Mouse (Mus musculus): ENCODE measurements around the gene Tmem230. TPM values are rescaled to one million over a fixed set of nuclear protein-coding genes. Genes with fewer than 3 reads are reported as not detected.
"Not testable (repeated sequence)": the region's sequence is repeated elsewhere in the genome, so short reads cannot be mapped to it uniquely, and the experiment has no call there.

Gene Tmem230
- 10 to 100 TPM; 34.0 to 37.1 (median 36.4) TPM for total RNA-seq (2022)

DNA sequence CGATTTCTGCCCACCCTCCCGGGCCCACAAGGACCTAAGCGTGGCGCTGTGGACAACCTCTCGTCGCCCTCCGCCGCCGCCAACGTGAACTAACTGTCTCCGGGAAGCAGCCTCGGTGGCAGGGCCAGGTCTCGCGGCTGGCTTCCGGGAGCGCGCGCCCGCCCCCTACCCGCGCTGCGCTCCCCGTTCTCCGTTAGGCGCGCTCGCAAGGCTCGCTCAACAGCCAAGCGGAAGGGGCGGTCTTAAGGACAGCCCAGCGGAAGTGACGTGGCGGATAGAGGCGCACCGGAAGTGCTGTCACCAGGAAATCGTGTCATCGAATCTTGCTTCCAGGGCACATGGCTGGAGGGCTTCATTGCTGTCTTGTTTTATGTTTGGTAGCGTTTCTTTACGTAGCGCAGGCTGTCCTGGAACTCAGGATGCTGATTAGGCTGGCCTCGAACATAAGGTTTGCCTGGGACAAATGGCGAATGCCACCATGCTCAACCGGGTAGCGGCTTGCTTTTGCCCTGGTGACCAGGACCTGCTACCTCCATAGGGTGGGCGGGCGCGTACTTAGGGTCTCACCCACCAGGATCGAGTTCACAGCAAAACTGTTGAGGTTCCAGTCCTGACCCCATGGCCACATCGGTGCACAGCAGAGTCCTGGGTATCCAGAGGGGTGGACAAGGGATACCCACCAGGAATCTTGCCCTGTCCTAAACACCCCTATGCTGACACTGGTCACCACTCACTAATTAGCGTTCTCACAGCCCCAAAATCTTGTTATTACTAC lies at the start of gene Tmem230:
Tmem230 (minus strand) TSS at position 269 of the 775 bp plus-strand sequence.
- peak; percentile 79 to 92 for DNase-seq (ENCODE audit: low spot score in 2 of 2)

DNA sequence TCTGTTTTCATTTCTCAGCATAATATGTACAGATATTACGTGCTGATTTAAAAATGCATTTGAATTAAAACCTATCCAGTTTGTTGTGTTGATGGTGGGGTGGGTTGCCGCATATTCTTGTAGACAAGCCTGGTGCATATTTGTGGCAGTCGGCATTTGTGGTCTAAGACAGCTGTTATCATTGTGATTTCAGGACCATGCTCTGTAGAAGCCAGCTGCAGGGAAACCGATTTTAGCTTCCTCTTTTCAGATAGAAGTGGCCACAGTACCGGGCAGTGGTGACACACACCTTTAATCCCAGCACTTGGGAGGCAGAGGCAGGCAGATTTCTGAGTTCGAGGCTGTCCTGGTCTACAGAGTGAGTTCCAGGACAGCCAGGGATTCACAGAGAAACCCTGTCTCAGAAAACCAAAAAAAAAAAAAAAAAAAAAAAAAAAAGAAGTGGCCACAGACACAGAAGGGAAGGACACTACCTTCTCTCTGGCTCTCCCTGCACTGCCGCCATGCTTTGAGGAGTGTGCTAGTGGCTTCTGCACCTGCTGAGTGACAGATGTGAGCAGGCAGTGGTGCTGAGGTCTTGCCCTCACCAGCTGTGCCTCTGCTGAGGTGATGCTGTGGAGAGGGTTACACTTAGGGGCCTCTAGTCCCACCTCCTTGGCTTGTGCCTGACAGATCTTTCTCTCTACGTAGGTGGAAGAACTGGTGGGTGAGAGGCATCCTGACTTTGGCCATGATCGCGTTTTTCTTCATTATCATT lies 46.3 kb upstream of the Tmem230 start:
- no peak for DNase-seq (ENCODE audit: low spot score in 2 of 2)

GRCm38 (mm10) chr2:132292083-132292482 lies 44.5 kb upstream of the Tmem230 start:
- peak in 1 of 2 experiments; percentile 66 for DNase-seq (ENCODE audit: low spot score in 2 of 2)

GRCm38 (mm10) chr2:132291265-132291664 lies 43.7 kb upstream of the Tmem230 start:
- no peak for DNase-seq (ENCODE audit: low spot score in 2 of 2)

DNA sequence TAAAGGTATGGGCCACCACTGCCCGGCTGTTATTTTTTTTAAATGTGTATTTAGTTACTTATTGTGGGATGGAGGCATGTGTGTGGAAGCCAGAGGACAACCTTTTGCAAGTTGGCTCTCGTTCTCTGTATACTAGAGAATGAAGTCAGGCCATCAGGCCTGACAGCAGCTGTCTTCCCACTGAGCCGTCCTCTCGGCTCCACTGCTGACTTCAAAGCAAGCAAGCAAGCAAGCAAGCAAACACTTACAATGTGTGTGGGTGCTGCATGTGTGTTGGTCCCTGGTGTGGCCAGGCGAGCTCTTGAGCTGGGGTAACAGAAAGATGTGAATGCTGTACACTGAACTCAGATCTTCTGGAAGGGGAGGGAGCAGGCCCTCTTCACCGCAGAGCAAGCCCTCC lies 43.2 kb upstream of the Tmem230 start:
- DNase-seq (ENCODE audit: low spot score in 2 of 2) = no peak

- not testable (repeated sequence) for DNase-seq (ENCODE audit: low spot score in 2 of 2)
Measured at GRCm38 (mm10) chr2:132289213-132289612, 41.6 kb upstream of the Tmem230 start.

DNA sequence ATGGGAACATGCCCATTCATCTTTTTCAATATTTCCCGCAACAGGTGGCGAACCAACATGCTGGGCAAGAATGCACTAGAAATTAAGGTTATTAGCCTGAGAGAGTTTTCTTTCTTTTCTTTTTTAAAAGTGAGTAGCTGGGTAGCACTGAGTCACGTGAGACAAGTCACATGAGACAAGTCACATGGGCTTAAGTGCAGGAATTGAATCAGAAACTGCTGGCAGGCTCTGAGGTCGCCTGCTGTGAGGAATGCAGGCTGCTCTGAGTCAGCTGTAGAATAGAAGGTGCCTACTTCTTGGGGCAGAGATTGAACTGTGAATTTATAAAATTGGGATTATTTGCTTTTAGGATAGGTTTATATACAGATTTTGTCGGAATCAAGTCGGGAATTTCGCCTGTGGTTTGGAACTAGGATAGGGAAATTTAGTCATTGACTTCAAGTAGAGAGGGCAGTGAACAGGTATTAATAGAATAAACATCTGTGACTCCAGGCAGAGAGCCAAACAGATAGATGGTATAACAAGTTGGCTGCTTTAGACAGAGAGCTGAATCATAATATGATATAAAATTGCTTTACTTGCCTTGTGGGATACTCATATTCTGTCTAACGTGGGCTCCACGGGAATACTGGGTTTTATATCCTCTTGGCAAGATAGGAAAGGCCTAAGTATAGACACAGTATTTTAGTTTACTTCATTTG lies 38.9 kb upstream of the Tmem230 start:
- DNase-seq (ENCODE audit: low spot score in 2 of 2) = no peak

GRCm38 (mm10) chr2:132285722-132286121 lies 38.1 kb upstream of the Tmem230 start:
- DNase-seq (ENCODE audit: low spot score in 2 of 2) = not testable (repeated sequence)

DNA sequence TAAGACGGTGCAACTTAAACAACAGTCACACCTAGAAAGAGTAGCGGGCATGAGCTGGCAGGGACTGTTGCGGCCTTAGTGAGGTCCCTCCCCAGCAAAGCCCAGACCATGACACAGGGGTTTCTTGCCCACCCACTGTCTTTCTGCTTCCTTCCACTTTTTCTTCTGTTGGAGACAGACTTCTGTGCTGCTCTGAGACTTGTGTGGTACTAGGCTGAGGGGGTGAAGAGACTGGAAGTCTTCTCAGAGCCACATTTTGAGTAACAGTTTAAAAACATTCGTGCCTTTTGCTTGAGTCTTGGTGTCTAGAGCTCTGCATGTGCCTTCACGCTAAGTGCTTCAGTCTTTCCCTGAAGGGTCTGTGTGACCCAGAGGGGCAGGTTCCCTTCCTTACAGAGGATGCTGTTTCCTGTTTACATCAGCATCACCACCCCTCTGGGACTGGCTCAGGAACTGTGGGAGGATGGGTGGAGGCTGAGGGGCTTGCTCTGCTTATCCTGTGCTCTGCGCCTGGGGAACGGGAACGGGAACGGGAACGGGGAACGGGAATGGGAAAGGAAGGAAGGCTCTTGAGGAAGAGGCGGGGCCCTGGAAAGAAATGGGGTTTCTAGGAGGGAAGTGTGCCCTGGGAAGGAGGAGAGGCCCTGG lies 37.0 kb upstream of the Tmem230 start:
- DNase-seq (ENCODE audit: low spot score in 2 of 2) = no peak

- DNase-seq (ENCODE audit: low spot score in 2 of 2) = no peak
Measured at GRCm38 (mm10) chr2:132283236-132284070, 35.8 kb upstream of the Tmem230 start.

- DNase-seq (ENCODE audit: low spot score in 2 of 2) = no peak
Measured at GRCm38 (mm10) chr2:132282453-132283174, 35.0 kb upstream of the Tmem230 start.

DNA sequence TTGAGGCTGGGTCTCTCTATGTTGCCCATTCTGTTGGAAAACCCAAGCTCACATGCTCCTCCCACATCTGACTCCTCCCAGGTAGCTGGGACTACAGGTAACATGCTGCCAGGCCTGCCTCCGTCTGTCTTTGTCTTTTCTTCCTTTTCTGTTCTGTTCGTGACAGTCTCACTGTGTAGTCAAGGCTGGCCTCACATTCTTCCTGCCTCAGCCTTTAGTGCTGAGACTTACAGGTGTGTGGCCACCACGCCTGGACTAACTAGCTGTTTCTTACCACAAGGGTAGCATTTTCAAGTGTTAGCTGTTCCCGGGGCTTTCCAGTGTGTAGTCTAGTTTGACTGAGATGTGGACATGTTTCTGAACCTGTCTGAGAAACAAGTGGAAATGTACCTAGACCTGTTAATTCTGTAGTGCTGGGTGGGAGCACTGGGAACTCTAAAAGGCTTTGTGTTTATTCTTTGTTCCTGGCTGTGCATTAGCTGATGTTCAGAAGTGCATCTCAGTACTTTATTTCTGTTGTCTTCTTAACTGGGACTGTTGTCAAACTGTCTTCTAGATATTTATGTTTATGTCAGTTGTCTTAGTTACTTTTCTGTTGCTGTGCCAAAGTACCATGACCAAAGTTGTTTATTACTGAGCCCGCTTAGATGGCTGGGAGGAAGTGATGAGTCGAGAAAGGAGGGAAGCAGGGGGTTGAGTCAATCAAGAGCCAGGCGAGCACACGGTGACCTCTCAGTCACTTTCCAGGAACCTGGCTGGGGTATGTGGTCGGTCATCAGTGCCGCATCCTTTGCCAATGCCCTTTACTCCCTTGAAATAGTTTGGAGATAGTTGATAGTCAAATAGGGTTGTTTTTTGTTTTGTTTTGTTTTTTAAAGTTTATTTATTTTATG lies 34.2 kb upstream of the Tmem230 start:
- DNase-seq (ENCODE audit: low spot score in 2 of 2) = no peak

DNA sequence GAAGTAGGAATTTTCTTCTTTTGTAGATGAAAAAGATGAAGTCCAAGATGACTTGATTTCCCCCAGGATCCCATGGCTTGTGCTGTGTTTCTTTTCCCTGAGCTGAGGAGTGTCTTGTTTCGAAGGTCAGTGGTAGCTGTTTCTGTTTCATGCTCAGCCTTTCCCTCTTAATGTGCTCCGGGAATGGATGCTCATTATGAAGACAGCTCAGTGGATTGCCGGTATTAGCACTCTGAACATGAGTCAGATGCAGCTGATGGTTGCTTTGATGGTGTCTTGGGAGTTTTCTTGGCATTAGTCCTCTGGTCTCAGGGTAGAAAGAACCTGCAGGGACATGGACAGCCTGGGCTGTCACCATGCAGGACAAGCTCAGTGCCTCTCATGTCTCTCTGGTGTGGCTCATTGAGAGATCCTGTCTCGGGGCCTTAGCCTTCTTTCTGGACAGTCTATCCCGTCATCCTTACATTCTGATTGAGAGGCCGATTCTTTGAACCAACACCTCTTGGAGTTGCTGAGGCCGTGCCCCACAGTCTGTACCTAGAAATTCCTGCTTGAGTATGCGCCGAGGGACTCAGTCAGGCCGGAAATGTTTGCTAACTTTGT lies 33.0 kb upstream of the Tmem230 start:
- DNase-seq (ENCODE audit: low spot score in 2 of 2) = no peak

DNA sequence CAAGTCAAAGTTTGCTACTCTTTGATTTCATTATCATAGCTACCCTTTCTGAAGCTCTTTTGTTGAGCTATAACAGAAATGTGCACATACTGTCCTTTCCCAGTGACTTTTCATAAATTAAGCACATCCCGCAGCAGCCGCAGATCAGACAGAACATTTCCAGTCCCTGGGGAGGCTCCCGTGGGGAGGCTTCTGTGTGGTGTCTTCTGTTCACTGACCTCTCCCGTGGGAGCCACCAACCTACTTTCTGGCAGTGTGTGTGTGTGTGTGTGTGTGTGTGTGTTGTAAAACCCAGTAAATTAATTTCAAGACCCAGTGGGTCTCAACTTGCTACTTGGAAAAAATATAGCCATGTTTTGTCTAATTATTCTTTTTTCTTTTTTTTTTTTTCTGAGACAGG lies 32.4 kb upstream of the Tmem230 start:
- no peak for DNase-seq (ENCODE audit: low spot score in 2 of 2)

DNA sequence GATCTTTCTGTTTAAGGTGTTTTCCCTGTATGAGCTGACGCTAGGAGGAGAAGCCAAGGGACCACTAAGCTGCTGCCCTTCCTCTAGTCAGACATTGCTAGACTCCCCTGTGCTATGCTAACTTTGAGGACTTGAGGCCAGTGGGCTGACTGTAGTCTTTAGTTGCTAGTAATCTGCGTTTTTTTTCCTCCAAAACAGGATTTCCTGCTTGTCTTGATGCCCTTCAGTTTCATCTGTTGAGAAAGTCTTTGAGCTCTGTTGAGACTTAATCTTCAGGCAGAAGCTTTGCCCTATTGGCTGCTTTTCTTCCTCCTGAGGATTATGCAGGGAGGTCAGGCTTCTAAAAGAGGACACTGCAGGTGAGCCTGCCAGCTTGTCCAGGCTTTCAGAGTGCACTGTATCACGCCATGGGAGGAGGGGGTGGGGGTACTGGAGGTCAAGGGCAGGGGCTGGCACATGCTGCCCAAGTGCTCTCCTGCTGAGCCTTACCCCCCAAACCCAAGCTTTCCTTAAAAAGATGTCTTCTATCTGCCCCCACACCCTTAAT lies 31.8 kb upstream of the Tmem230 start:
- DNase-seq (ENCODE audit: low spot score in 2 of 2) = no peak

GRCm38 (mm10) chr2:132278273-132278853 lies 30.8 kb upstream of the Tmem230 start:
- no peak for DNase-seq (ENCODE audit: low spot score in 2 of 2)

- no peak for DNase-seq (ENCODE audit: low spot score in 2 of 2)
Measured at GRCm38 (mm10) chr2:132276249-132276648, 28.6 kb upstream of the Tmem230 start.

GRCm38 (mm10) chr2:132275527-132275926 lies 27.9 kb upstream of the Tmem230 start:
- no peak for DNase-seq (ENCODE audit: low spot score in 2 of 2)
